Mouse (Mus musculus): ENCODE measurements at regions not wholly inside any gene's neighbourhood (a gene's known extent, or its start where the extent isn't known, plus 50 kb on each side); places are given as distances from the start of the nearest gene placed in this dataset.

DNA sequence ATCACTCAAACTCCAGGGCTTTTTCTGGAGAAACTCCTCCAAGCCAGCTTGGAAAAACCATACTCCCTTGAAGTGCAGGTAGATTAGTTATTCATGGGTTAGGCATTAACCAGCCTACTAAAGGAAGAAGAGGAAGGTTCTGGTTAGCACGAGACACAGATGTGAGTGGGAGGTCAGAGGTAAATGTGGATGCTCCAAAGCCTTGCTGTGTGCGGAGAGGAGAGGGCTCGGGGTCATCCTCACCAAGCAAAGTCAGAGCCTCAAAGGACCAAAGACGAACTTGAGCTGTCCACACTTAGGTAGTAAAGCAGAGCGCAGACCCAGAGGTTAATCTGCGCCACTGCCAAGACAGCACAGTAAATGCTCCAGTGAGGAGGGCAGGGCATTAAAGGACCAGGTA, 177.8 kb upstream of the Klf12 start:
- no peak for TF ChIP-seq MAX (IDR thresholded peaks at IDR 0.05; ENCODE audit: low read depth)
- no peak for TF ChIP-seq CEBPB (IDR thresholded peaks at IDR 0.05; ENCODE audit: insufficient read depth, poor library complexity, severe bottlenecking)
- no peak for TF ChIP-seq POLR2A (IDR thresholded peaks at IDR 0.05; ENCODE audit: insufficient read length, low read depth)
- no peak for TF ChIP-seq SRF (IDR thresholded peaks at IDR 0.05; ENCODE audit: control insufficient read depth, insufficient read length, low read depth)
- TF ChIP-seq POLR2AphosphoS2 (IDR thresholded peaks at IDR 0.05; ENCODE audit: insufficient read length, low read depth): no peak
- no peak for TF ChIP-seq TCF12 (IDR thresholded peaks at IDR 0.05; ENCODE audit: insufficient read depth, poor library complexity, severe bottlenecking)
- TF ChIP-seq USF1 (IDR thresholded peaks at IDR 0.05; ENCODE audit: low read depth): no peak
- no peak for TF ChIP-seq REST (IDR thresholded peaks at IDR 0.05; ENCODE audit: insufficient read depth, insufficient read length)
- TF ChIP-seq MYOG (IDR thresholded peaks at IDR 0.05; ENCODE audit: control insufficient read depth in 1 of 3, insufficient read depth in 1 of 3, insufficient read length in 2 of 3, low read depth in 2 of 3): no peak
- TF ChIP-seq E2F4 (IDR thresholded peaks at IDR 0.05; ENCODE audit: insufficient read depth): no peak
- no peak for TF ChIP-seq TCF3 (IDR thresholded peaks at IDR 0.05; ENCODE audit: insufficient read length, low read depth)

Measured in myocyte (in vitro differentiated cells).